Mouse (Mus musculus): ENCODE data around the gene Crim1. TPM values are rescaled to one million over a fixed set of nuclear protein-coding genes. Genes with fewer than 3 reads are reported as not detected.

Gene Crim1
- polyA plus RNA-seq, 1 experiment from 2014 or later, result 7.3 TPM

DNA sequence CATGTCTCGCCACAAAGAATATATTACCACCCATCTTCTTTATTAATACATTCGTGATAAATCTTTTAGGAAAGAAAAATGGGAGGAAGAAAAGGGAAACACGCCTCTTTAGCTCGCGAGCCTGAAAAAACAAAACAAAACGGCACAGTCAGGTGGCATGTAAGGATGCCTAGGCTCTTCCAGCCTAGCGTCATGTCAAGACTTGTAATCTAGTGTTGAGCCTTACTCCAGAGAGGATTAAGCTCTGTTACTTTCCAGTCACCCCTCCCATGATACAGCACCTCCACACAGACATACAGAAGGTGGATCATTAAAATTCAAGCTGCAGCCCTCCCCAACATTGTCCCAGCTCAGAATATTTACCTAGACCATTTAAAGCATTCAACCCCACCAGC lies 820 bp upstream of the Crim1 start:
- Histone ChIP-seq H3K4me3 (peak overlapping the region; percentile 73), H3K36me3 (no peaks in the 10 kb centered on the region), H3K4me1 (peaks cover 36% of the 10 kb centered on the region), H3K9ac (replicated peaks) (peak overlapping the region; percentile 80), H3K4me2 (replicated peaks) (peak overlapping the region; percentile 95), H3K27ac (replicated peaks) (peak overlapping the region; percentile 90), H3K9me3 (no peaks in the 10 kb centered on the region), H3K27me3 (no peaks in the 10 kb centered on the region)
- 5% methylated on average over 7 of the region's 7 CpGs for WGBS
- peak; percentile 12 for ATAC-seq (replicated peaks)

DNA sequence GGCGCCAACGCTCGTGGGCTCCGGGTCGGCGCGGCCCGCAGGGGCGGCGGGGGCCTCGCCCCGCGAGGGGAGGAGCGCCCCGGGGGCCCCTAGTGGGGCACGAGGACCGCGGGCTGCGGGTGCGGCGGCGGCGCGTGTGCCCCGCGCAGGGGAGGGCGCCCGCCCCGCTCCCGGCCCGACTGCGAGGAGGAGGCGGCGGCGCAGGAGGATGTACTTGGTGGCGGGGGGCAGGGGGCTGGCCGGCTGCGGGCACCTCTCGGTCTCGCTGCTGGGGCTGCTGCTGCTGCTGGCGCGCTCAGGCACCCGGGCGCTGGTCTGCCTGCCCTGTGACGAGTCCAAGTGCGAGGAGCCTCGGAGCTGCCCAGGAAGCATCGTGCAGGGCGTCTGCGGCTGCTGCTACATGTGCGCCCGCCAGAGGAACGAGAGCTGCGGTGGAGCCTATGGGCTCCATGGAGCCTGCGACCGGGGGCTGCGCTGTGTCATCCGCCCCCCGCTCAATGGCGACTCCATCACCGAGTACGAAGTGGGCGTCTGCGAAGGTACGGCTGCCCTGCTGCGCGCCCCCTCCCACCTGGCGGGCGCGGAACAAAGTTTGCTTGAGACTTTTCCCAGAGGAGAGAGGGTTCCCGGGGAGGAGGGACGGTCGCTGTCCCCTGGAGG lies 643 bp downstream of the Crim1 start:
- Histone ChIP-seq H3K4me2 (replicated peaks) (peak overlapping the region; percentile 95), H3K9me3 (no peaks in the 10 kb centered on the region), H3K4me3 (peak overlapping the region; percentile 73), H3K36me3 (no peaks in the 10 kb centered on the region), H3K27me3 (no peaks in the 10 kb centered on the region), H3K4me1 (peaks cover 36% of the 10 kb centered on the region), H3K9ac (replicated peaks) (peak overlapping the region; percentile 80), H3K27ac (replicated peaks) (peak overlapping the region; percentile 90)
- ATAC-seq (replicated peaks), result peak; percentile 61
- WGBS, result under 1% methylated on average over 37 of the region's 73 CpGs

DNA sequence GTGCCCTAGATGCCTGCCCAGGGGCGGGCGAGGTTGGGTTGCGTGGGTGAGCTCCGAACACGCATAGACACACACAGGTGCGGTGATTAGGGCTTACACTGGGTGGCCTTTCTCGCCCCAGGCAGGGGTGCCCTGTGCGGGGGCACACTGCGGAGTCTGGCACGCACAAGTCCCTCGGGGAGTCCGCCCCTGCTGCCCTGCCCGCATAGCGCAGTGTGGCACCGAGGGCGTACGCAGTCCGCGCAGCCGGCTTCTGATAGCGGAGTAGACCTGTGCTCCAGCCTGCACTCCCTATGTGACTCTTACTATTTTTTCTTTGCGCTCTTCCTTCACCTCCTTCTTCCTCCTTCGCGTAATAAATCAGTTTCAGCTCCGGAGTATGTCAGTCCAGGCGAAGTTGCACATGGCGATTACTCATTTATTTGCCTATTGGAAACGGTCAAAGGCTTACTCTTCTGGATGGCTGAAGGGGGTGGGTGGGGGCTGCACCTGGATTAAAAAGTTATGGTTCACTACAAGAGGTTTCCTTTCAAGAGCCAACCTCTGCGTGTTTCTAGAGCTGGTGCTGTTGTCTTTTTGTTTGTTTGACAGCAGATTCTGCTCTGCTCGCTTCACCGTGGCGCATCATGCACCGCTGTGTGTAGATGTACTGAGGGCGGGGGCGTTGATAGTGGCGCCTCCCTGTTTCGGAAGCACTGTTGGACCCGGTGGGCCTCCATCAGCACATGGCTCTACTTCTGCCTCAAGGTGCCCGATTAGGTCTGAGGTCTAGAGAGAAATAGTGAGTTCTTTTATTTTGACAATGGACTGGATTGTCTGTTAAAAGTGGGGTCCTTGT lies 1.4 kb downstream of the Crim1 start:
- Histone ChIP-seq H3K4me2 (replicated peaks) (peak overlapping the region; percentile 95), H3K36me3 (no peaks in the 10 kb centered on the region), H3K4me3 (peak overlapping the region; percentile 73), H3K27me3 (no peaks in the 10 kb centered on the region), H3K9ac (replicated peaks) (peak overlapping the region; percentile 80), H3K27ac (replicated peaks) (peak overlapping the region; percentile 90; the same call in 1 of the 2 replicates), H3K4me1 (peaks cover 40% of the 10 kb centered on the region), H3K9me3 (no peaks in the 10 kb centered on the region)
- ATAC-seq (replicated peaks), result peak; percentile 49
- WGBS, result under 1% methylated on average over 39 of the region's 39 CpGs

DNA sequence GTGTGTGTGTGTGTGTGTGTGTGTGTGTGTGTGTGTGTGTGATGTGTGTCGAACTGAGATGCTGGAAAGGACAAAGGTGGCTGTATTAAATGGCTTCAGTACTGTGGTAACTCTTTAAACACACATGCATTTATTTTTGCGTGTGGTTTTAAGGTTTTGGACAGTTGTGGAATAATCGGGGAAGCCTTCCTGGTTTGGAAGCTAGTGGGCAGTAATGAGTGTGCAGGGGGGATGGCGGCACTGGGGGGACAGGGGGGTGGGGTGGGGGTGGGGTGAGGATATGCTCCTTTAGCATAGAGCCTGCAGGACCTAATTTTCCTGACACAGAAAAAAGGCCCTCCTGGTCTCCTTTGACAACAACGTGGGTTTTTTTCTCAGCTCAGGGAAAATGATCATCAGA lies 2.2 kb downstream of the Crim1 start:
- Histone ChIP-seq H3K4me3 (peak overlapping the region; percentile 73), H3K9me3 (no peaks in the 10 kb centered on the region), H3K27me3 (no peaks in the 10 kb centered on the region), H3K27ac (replicated peaks) (peak overlapping the region; percentile 90; the same call in 1 of the 2 replicates), H3K36me3 (no peaks in the 10 kb centered on the region), H3K4me2 (replicated peaks) (peak overlapping the region; percentile 95), H3K9ac (replicated peaks) (peak overlapping the region; percentile 80), H3K4me1 (peaks cover 45% of the 10 kb centered on the region)
- ATAC-seq (replicated peaks), result no peak
- WGBS, result 5% methylated on average over 5 of the region's 5 CpGs

DNA sequence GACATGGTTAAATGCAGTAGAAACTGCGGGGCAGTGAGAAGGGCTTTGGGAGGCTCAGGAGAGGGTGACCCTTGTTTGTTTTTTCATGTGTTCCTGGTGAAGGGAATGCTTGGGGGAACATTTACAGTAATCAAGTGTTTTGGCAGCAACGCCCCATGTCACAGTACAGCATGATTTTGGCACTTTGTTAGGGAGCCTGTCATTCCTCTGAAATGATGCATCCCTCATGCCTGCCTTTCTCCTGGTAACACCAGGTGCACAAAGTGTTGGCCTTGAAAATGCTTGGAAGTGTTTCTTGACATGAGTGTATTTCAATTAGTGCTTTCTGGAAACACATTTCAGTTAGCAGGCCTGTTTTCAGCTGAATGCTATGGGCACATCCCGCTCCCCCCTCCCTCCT lies 2.7 kb downstream of the Crim1 start:
- peak overlapping the region; percentile 80; the same call in 1 of the 2 replicates for H3K9ac ChIP-seq (replicated peaks)
- ATAC-seq (replicated peaks), result no peak

DNA sequence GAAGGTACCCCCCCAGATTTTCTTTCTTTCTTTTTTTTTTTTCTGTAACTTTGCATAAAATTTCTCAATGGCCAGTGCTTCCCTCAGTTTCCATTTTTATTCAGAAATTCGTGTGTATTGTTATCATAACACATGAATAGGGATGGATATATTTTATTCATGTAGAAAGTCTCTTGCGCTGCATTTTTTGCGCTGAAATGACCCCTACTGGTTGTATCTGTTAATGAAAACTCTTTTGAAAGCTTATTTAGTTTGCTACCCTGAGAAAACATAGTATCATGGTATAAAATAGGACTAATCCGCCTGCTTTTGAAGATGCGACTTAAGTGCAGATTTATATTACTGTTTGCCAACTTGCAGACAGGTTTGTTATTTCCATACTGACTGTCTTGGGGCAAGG lies 3.4 kb downstream of the Crim1 start:
- WGBS, result 32% methylated on average over 5 of the region's 5 CpGs
- Histone ChIP-seq H3K4me2 (replicated peaks) (peak overlapping the region; percentile 95), H3K27ac (replicated peaks) (0 out of 2 replicates have a peak overlapping the region, but pooled peaks have one; percentile 48), H3K4me1 (peaks cover 45% of the 10 kb centered on the region), H3K9me3 (no peaks in the 10 kb centered on the region), H3K4me3 (peak overlapping the region; percentile 73), H3K27me3 (no peaks in the 10 kb centered on the region), H3K9ac (replicated peaks) (no peak overlapping the region), H3K36me3 (no peaks in the 10 kb centered on the region)
- ATAC-seq (replicated peaks), result no peak

More for the DNA sequence above, 2.7 kb downstream of the Crim1 start:
- peak overlapping the region; percentile 95 for H3K4me2 ChIP-seq (replicated peaks)
- peaks cover 45% of the 10 kb centered on the region for H3K4me1 ChIP-seq
- H3K36me3 ChIP-seq, result no peaks in the 10 kb centered on the region
- H3K27me3 ChIP-seq, result no peaks in the 10 kb centered on the region
- no peaks in the 10 kb centered on the region for H3K9me3 ChIP-seq
- 25% methylated on average over 3 of the region's 3 CpGs for WGBS
- H3K27ac ChIP-seq (replicated peaks), result peak overlapping the region; percentile 48
- H3K4me3 ChIP-seq, result peak overlapping the region; percentile 73

DNA sequence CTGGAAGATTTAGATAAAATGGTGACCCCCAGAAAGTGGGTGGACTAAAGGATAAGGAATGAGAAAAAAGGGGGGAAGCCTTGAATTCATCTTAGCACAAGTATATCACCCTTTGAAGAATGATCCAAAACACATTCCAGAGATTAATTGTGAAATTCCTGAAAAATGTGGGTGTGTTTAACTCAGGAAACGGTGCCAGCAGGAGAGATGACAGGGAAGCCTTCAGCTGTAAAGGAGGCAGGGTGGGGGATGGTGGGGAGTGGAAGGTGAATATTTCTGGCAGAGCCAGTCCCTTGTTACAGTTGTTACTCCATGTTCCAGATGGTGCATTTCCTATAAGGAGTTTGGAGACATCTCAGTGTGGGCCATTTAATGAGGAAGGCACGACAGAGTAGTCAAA lies 6.4 kb downstream of the Crim1 start:
- no peak for ATAC-seq (replicated peaks)
- no peaks in the 10 kb centered on the region for H3K9me3 ChIP-seq
- no peaks in the 10 kb centered on the region for H3K36me3 ChIP-seq
- H3K4me1 ChIP-seq, result peaks cover 30% of the 10 kb centered on the region
- no peaks in the 10 kb centered on the region for H3K27me3 ChIP-seq
- H3K4me3 ChIP-seq, result no peak overlapping the region
- H3K27ac ChIP-seq (replicated peaks), result no peak overlapping the region
- WGBS, result 41% methylated on average over 2 of the region's 2 CpGs
- H3K9ac ChIP-seq (replicated peaks), result no peak overlapping the region
- H3K4me2 ChIP-seq (replicated peaks), result no peak overlapping the region

DNA sequence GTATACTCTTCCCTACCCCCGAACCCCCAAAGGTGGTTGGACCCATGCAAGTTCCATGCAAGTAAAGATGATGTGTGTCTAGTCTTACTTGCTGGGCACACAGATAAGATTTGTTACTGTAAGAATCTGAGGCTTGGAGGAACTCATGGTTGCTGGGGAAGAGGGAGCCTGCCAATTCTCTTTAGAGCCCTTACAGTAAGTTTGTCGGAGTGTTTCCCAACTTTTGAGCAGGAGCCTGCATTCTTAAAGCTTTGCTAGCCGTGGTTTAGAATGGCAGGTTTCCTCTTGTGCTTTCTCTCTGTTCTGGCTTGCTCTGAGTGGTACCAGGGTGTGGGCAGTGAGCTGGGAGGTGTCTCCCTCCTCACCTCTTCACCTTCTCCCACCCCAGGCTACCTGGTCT lies 7.2 kb downstream of the Crim1 start:
- Histone ChIP-seq H3K27ac (replicated peaks) (no peak overlapping the region), H3K27me3 (no peaks in the 10 kb centered on the region), H3K9me3 (no peaks in the 10 kb centered on the region), H3K36me3 (no peaks in the 10 kb centered on the region), H3K4me1 (peaks cover 22% of the 10 kb centered on the region), H3K4me2 (replicated peaks) (no peak overlapping the region), H3K4me3 (no peak overlapping the region), H3K9ac (replicated peaks) (no peak overlapping the region)
- ATAC-seq (replicated peaks), result no peak
- WGBS, result 74% methylated on average over 3 of the region's 3 CpGs

DNA sequence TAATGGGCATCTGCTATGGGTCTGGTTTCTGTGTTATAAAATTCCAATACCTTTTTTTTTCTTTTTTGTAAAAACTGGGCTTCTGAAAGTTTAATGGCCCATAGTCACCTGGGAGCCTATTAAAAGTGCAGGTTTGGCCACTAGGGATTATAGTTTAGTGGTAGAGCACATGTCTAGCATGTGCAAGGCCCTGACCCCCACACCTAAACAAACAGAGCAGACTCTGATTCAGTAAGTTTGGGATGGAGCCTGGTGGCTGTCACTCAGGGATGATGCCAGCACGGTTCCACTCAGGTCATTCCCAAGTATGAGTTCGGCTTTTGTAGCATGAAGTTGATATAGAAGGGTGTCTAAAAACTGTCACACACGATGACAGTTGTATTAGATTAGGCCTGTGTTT lies 8.8 kb downstream of the Crim1 start:
- Histone ChIP-seq H3K4me2 (replicated peaks) (no peak overlapping the region), H3K27me3 (no peaks in the 10 kb centered on the region), H3K9ac (replicated peaks) (no peak overlapping the region), H3K4me1 (peaks cover 19% of the 10 kb centered on the region), H3K9me3 (no peaks in the 10 kb centered on the region), H3K4me3 (no peak overlapping the region), H3K27ac (replicated peaks) (no peak overlapping the region), H3K36me3 (no peaks in the 10 kb centered on the region)
- no peak for ATAC-seq (replicated peaks)
- 85% methylated on average over 3 of the region's 3 CpGs for WGBS

DNA sequence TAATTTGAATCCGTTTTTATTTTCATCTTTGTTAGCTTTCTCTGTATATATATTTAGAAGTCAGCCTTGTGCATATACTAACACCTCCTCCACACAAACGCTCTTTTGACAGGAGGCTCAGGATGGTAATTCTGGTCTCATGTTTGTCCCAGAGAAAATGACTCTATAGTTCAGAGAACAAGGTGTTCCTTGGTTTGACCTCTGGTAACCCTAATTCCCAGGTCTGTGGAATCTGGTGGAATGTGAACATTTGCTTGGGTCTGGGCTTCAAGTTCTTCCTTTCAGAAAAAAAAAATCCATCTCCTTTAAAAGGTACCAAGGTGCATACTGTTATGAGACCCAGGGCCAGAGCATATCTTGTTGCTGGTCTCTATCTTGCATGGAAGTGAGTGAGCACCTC lies 9.6 kb downstream of the Crim1 start:
- WGBS, result 90% methylated on average over 2 of the region's 2 CpGs
- Histone ChIP-seq H3K9me3 (no peaks in the 10 kb centered on the region), H3K4me3 (no peak overlapping the region), H3K36me3 (no peaks in the 10 kb centered on the region), H3K27me3 (no peaks in the 10 kb centered on the region), H3K27ac (replicated peaks) (no peak overlapping the region), H3K4me2 (replicated peaks) (no peak overlapping the region), H3K9ac (replicated peaks) (no peak overlapping the region), H3K4me1 (peaks cover 19% of the 10 kb centered on the region)
- ATAC-seq (replicated peaks), result no peak

DNA sequence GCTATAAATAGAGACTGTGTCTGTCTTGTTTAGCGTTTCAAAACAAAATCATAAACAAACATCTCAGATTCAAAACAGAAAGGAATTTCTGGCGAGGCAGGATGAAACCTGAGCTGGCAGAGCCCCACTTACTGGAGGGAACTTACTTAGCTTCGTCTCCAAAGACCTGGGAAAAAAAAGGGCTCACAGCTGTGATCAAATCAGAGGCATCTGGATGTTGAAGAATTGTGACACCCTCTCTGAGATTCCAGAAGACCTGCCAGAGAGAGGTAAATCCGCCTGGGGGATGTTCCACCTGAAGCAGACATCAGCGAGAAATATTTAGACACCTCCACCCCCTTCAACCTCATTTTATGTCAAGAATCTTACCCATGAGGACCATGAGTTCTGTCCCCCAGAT lies 11.8 kb downstream of the Crim1 start:
- H3K4me2 ChIP-seq (replicated peaks), result no peak overlapping the region
- H3K9me3 ChIP-seq, result no peaks in the 10 kb centered on the region
- H3K27me3 ChIP-seq, result no peaks in the 10 kb centered on the region
- no peaks in the 10 kb centered on the region for H3K36me3 ChIP-seq
- H3K9ac ChIP-seq (replicated peaks), result no peak overlapping the region
- H3K4me1 ChIP-seq, result peaks cover 11% of the 10 kb centered on the region; the same call in 1 of the 2 replicates
- 74% methylated on average over 5 of the region's 5 CpGs for WGBS
- no peak overlapping the region for H3K27ac ChIP-seq (replicated peaks)
- H3K4me3 ChIP-seq, result no peak overlapping the region
- no peak for ATAC-seq (replicated peaks)

DNA sequence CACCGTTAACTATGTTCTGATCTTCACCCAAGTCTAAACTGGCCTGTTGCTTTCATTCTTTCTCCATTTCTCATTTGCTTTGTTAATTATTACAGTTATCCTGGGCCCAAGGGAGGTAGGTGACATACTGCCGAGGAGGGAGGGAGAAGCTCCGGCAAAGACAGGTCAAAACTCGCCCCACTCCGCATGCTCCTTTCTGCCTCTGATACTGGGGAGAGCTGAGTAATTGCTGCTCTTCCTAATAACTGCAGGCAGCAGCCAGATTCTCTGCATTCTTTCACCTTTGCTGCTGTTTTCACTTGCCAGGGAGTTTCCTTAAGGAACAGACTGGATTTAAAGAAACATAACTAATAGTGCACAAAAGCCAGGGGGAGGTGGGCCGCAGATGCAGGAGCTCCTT lies 13.1 kb downstream of the Crim1 start:
- ATAC-seq (replicated peaks), result no peak
- H3K4me3 ChIP-seq, result no peak overlapping the region
- H3K9ac ChIP-seq (replicated peaks), result no peak overlapping the region
- H3K27me3 ChIP-seq, result no peaks in the 10 kb centered on the region
- H3K4me1 ChIP-seq, result peaks cover 10% of the 10 kb centered on the region; the same call in 1 of the 2 replicates
- no peaks in the 10 kb centered on the region for H3K36me3 ChIP-seq
- H3K9me3 ChIP-seq, result no peaks in the 10 kb centered on the region
- H3K27ac ChIP-seq (replicated peaks), result no peak overlapping the region
- 62% methylated on average over 6 of the region's 6 CpGs for WGBS
- H3K4me2 ChIP-seq (replicated peaks), result no peak overlapping the region
